Mouse (Mus musculus): Measurements from ENCODE around the gene Btbd2.
"Not testable (repeated sequence)": the region's sequence is repeated elsewhere in the genome, so short reads cannot be mapped to it uniquely, and the experiment has no call there.

Gene Btbd2

DNA sequence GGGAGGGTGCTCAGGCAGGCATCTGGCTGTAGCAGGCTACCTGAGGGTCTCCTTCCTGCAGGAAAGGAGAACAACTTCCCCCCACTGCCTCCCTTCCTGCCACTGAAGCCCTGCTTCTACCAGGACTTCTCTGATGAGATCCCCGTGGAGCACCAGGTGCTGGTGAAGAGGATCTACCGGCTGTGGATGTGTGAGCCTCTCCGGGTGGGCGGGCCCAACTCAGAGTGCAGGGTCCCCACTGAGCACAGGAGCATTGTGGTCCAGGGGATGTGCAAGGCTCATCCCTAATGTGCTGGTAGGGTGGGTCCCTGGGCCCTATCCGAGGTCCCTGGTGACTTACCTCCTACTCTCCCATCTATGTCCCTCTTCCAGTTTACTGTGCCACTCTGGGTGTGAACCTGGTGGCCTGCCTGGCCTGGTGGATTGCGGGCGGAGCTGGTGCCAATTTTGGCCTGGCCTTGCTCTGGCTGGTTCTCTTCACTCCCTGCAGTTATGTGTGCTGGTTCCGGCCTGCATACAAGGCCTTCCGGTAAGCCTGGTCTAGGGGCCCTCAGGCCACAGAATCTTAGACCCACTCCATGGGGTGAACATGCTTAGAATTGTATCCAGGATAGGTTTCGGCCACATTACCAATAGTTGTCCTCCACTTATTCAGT, 47.5 kb downstream of the Btbd2 start:
- peak in 1 of 2 experiments; percentile 61 for DNase-seq (ENCODE audit: low spot score in 2 of 2)

DNA sequence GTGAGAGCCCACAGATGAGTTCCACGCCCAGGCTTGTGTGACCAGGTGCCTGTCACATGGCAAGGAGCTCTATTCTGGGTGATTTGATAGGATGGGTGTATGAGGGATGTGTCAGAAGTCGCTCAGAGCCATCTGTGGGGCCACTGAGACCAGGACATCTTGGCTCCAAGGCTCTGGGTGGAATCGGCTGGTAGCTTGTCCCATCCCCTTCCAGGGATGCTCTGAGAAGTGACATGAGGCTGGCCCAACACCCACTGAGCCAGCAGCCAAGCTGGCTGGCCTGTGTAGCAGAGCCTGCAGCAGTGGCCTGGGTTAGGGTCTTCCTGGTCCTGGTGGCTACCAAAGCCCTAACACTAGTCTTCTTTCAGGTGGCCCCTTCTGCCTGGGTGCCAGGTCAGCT, 48.4 kb downstream of the Btbd2 start:
- peak in 1 of 2 experiments; percentile 61 for DNase-seq (ENCODE audit: low spot score in 2 of 2)

DNA sequence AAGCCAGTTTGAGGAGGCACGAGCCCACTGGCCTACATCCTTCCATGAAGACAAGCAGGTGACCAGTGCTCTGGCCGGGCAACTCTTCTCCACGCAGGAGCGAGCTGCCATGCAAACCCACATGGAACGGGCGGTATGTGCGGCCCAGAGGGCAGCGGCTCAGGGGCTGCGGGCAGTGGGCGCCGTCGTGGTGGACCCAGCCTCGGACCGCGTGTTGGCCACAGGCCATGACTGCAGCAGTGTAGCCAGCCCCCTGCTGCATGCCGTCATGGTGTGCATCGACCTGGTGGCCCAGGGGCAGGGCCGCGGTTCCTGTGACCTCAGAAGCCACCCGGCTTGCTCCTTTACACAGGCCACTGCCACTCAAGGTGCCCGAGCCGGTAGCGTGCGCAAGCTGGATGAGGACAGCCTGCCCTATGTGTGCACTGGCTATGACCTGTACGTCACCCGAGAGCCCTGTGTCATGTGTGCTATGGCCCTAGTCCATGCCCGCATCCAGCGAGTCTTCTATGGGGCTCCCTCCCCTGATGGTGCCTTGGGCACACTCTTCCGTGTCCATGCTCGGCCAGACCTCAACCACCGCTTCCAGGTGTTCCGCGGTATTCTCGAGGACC, 50.0 kb downstream of the Btbd2 start:
- DNase-seq (ENCODE audit: low spot score in 2 of 2): peak in 1 of 2 experiments; percentile 61

DNA sequence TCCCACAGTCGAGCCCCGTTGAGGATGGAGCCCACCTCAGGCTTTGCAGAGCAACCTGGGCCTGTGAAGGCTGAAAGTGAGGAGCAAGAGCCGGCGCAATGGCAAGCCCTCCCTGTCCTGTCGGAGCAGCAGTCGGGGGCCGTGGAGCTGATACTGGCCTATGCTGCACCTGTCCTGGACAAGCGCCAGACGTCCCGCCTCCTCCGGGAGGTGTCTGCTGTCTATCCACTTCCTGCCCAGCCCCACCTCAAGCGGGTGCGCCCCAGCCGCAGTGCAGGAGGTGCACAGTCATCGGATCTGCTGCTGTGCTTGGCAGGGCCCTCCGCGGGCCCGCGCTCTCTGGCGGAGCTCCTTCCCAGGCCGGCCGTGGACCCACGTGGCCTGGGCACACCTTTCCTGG, 50.6 kb downstream of the Btbd2 start:
- no peak for DNase-seq (ENCODE audit: low spot score in 2 of 2)

DNA sequence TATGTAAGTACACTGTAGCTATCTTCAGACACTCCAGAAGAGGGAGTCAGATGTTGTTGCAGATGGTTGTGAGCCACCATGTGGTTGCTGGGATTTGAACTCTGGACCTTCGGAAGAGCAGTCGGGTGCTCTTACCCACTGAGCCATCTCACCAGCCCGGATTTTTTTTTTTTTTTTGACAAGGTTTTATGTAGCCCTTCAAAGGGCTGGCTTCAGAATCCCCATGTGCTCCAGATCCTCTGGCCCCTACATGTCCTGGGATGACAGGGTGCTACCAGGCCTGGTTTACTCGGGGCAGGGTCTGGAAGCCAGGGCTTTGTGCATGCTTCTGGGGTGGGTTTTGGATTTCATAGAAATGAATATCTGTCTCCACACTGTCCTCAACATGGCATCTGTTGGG, 51.1 kb downstream of the Btbd2 start, which contains the start of gene Gm49322:
Gene Gm49322, plus strand, starts transcription at position 301 of the 400 bp plus-strand sequence.
- not testable (repeated sequence) for DNase-seq (ENCODE audit: low spot score in 2 of 2)

DNA sequence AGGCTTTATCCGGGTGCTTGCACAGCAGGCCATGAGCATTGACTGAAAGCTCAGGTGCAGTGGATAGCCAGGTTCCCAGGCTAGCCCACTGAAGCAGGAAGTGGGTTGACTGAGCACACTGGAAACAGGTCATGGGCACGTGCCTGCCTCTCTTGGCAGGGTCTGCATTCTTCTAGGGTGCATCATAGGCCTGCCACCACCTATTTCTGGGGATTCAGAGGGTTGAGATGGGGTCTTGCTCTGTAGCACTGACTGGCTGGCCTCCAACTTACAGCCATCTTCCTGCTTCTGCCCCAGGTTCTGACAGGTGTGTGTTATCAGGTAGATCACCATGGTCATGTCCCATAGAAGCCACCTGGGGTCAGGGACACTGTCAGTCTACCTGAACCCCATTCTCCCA, 51.9 kb downstream of the Btbd2 start:
- DNase-seq (ENCODE audit: low spot score in 2 of 2): peak in 1 of 2 experiments; percentile 60

DNA sequence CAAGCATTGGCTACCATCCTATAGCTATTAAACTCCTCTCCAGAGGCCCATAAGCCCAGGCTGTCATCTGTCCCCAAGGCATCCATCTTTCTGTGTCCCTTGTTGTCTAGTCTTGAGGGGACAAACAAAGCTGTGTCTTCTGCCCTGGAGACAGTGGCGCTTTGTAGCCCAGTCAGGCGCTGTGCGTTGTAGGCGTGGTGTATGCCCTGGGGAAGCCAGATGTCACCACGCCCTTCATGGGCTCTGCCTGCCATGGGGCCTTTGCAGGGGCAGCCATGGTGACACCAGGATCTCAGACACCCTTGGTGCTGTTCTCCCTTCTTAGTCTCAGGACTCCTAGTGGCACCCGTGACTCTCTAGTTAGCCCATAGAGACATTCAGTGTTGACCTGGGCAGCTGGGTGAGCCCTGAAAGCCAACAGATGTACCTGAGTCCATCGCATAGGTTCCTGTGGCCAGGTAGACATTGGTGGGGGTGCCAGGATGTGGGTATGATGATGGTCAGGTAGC, 52.8 kb downstream of the Btbd2 start:
- DNase-seq (ENCODE audit: low spot score in 2 of 2): peak; percentile 81 to 88

DNA sequence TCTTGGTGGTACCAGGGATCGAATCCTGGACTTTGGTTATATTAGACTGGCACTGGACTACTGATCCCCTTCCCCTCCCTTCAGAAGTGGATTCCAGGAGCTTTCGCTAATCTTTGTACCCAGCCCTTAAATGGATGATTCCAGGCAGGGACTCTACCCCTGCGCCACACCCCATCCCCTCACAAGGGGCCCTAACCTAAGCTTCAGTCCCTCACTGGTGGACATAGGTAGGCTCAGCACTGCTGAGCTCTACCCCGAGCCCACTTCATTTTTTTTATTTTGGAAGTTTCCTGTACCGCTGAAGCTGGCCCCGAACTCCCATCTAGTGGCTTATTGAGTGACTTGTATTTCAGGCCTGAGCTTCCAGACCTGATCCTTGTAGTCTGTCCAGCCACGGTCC, 53.5 kb downstream of the Btbd2 start:
- DNase-seq (ENCODE audit: low spot score in 2 of 2): peak in 1 of 2 experiments; percentile 62

DNA sequence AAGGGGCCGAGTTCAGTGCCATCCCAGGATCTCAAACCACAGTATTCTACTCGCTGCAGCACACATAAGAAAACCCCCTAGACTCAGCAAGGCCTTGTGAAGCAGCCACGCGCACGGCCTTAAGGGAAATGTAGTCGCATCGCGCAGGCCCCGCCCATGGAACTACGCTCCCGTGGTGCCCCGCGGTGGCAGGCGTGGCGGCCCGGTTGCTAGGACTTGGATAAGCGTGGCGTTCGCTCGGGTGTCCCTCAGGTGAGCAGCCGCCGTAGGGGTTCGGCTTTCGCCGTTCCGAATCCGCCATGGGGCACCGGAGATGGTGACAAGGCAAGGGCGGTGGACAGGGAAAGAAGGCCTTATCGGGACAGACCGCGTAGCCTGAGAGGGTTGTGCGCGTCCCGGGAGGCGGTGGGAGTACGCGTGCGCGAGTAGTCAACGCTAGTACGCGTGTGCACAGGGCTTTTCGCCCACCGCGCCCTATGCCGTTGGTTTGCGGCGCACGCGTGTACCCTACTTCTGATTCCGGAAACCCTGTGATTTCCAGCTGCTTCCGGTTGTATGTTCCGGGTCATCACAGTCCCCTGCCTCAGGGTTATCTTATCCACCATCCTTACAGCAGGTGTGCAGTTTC, 54.1 kb downstream of the Btbd2 start, which contains the start of the genes Scamp4 and Adat3:
Gene Scamp4, plus strand, starts transcription at position 175 of the 628 bp plus-strand sequence.
Gene Adat3, plus strand, starts transcription at position 183 of the 628 bp plus-strand sequence.
- peak; percentile 92 to 96 for DNase-seq (ENCODE audit: low spot score in 2 of 2)

DNA sequence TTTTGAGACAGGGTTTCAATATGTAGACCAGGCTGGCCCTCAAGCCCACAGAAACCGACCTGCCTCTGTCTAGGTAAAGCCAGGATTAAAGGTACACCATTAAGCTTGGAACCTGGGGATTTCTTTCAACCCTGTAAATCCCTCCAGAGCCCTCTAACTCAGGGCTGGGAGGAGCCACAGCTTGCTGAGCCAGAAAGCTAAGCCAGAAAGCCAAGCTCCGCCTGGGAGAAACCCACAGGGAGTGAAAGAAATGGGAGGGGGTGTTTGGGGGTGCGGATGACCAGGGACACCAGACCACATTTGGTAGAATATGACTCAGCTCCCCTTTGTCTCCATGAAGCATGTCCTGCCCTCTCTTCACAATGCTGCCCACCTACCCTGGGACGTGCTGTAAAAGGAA, 60.6 kb downstream of the Btbd2 start:
- no peak for DNase-seq (ENCODE audit: low spot score in 2 of 2)

Data from spleen, postnatal 4 days (tissue).